Comparison of ENCODE assay signal across 10 mouse cellular contexts in the genomic region with DNA sequence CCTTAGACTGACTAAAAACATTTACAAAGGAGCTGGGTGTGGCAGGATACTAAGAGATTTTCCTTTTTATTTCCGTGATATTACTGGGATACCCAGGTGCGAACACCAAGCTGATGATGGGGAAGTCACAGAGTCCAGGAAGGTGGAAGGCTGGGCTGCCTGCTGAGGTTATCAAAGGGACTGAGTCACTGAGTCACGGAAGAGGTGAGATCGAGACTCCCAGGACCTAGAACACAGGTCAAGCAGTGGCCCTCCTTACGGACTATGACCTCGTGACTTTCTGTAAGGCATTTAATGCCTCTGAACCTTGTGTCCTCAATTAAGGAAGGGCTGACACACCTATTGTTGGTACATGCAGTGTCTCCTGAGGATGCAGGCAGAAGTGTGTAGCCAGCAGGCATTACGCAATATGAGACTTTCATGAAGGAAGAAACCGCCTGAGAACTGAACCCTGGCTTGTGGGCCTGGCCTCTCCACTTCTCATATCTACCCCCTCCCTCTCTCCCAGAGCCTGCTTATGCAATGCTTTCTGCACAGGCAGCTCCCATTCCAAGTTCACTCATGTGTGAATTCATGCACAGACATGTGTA. TPM values are rescaled to one million over a fixed set of nuclear protein-coding genes. Genes with fewer than 3 reads are reported as not detected.
A peak's percentile ranks its signal among the peaks of the same experiment; 100 is the strongest.
DNase-seq lines count a peak whose midpoint lies in the region; ATAC-seq lines count a peak whose summit lies in the region.
"Had no signal": no experiment of that assay in that cellular context is flagged by ENCODE, and none has a peak within 500 bp of the region (broad histone marks: within the 10 kb centered on the region; RNA-seq: fewer than 3 reads in every experiment).

No protein-coding gene starts in this region.

- H3K9ac ChIP-seq in intestine, embryonic 16.5 days (ENCODE audit: low read depth, low read length): no peak overlapping the region
- H3K9ac ChIP-seq: hindbrain, embryonic 13.5 days; limb, embryonic 13.5 days had no signal

- H3K9me3 ChIP-seq in intestine, embryonic 16.5 days (ENCODE audit: control insufficient read depth, low read length): no peaks in the 10 kb centered on the region
- H3K9me3 ChIP-seq: hindbrain, embryonic 13.5 days; limb, embryonic 13.5 days had no signal

- peak; percentile 95 for ATAC-seq in intestine, embryonic 16.5 days
- peak; percentile 78 for ATAC-seq in megakaryocyte progenitor cell, adult 5-6 weeks (replicated peaks; ENCODE audit: poor library complexity)

- peak; percentile 42 for DNase-seq in layer of hippocampus, adult 9-11 months
- no peak for DNase-seq in layer of hippocampus, adult 11-12 months (ENCODE audit: low spot score)
- DNase-seq in adipocyte (ENCODE audit: low spot score): peak; percentile 68
- DNase-seq in right cerebral cortex, postnatal 36 days (ENCODE audit: low spot score in 2 of 2): no peak
- no peak for DNase-seq in embryo, embryonic 10.5 days (ENCODE audit: low spot score)
- no peak for DNase-seq in layer of hippocampus, postnatal 14 days (ENCODE audit: low spot score in 2 of 2)

- H3K27ac ChIP-seq in intestine, embryonic 16.5 days (ENCODE audit: low read length): peak overlapping the region; percentile 81
- H3K27ac ChIP-seq: hindbrain, embryonic 13.5 days; limb, embryonic 13.5 days had no signal

- 61% methylated on average over 8 of the region's 8 CpGs for WGBS in intestine, embryonic 16.5 days

- peaks cover 10% of the 10 kb centered on the region for H3K4me1 ChIP-seq in intestine, embryonic 16.5 days (ENCODE audit: control insufficient read depth, insufficient read depth, low read length)
- H3K4me1 ChIP-seq: hindbrain, embryonic 13.5 days; limb, embryonic 13.5 days had no signal

- no peak overlapping the region for H3K4me3 ChIP-seq in intestine, embryonic 16.5 days (ENCODE audit: low read length)
- H3K4me3 ChIP-seq: hindbrain, embryonic 13.5 days; limb, embryonic 13.5 days had no signal

- no peaks in the 10 kb centered on the region for H3K36me3 ChIP-seq in intestine, embryonic 16.5 days (ENCODE audit: control insufficient read depth, insufficient read depth, low read length)
- H3K36me3 ChIP-seq: hindbrain, embryonic 13.5 days; limb, embryonic 13.5 days had no signal

- no peak overlapping the region for H3K4me2 ChIP-seq in intestine, embryonic 16.5 days (ENCODE audit: low read depth, low read length)
- H3K4me2 ChIP-seq: hindbrain, embryonic 13.5 days; limb, embryonic 13.5 days had no signal

- H3K27me3 ChIP-seq in intestine, embryonic 16.5 days (replicated peaks; ENCODE audit: control insufficient read depth, insufficient read depth, low read length): no peaks in the 10 kb centered on the region
- H3K27me3 ChIP-seq: hindbrain, embryonic 13.5 days; limb, embryonic 13.5 days had no signal

RNA-seq across cellular contexts. Expression of a gene that starts 42.3 kb away (rescaled TPM):
- 59.3 and 60.2 TPM in 2 replicates for polyA plus RNA-seq in intestine, embryonic 16.5 days (2015; fragmentation: Nextera tagmentation; extraction: Ambion mirVana)
- 41.9 and 51.4 TPM in 2 replicates for total RNA-seq in megakaryocyte progenitor cell, adult 5-6 weeks (2015)
- total RNA-seq in megakaryocyte progenitor cell, adult 5-6 weeks (2017): 41.3 and 42.0 TPM in 2 replicates
- 10 to 100 TPM; 62.0 to 62.6 TPM for total RNA-seq in layer of hippocampus, postnatal 14 days (2021)

Comparison
In these comparisons a context has a peak if more than half of its experiments do, and no peak if none do; other contexts are left out.
1. DNase-seq: peak in layer of hippocampus, adult 9-11 months (single experiment) and adipocyte (single experiment); none in layer of hippocampus, adult 11-12 months (single experiment), right cerebral cortex, postnatal 36 days (0 of 2), embryo, embryonic 10.5 days (single experiment) and layer of hippocampus, postnatal 14 days (0 of 2).